Mouse (Mus musculus): ENCODE measurements at regions not wholly inside any gene's neighbourhood (a gene's known extent, or its start where the extent isn't known, plus 50 kb on each side); places are given as distances from the start of the nearest gene placed in this dataset.

- Histone ChIP-seq H3K4me1 (ENCODE audit: control insufficient read depth, insufficient read depth, low read length) (no peaks in the 10 kb centered on the region), H3K9me3 (replicated peaks; ENCODE audit: control insufficient read depth, insufficient read depth, low read length, poor library complexity, severe bottlenecking) (no peaks in the 10 kb centered on the region), H3K36me3 (ENCODE audit: control insufficient read depth, insufficient read depth, low read length, poor library complexity, severe bottlenecking) (no peaks in the 10 kb centered on the region), H3K9ac (ENCODE audit: low read depth, poor library complexity, severe bottlenecking) (no peak overlapping the region), H3K27ac (ENCODE audit: insufficient read depth, low read length) (no peak overlapping the region), H3K27me3 (ENCODE audit: control insufficient read depth, insufficient read depth, low read length, poor library complexity, severe bottlenecking) (no peaks in the 10 kb centered on the region), H3K4me3 (ENCODE audit: low read depth, low read length) (no peak overlapping the region)
- TF ChIP-seq CTCF (IDR thresholded peaks at IDR 0.05; ENCODE audit: low read depth, low read length), result no peak
- no peak for TF ChIP-seq EP300 (IDR thresholded peaks at IDR 0.05; ENCODE audit: insufficient read depth, low read depth, low read length)
- TF ChIP-seq POLR2A (IDR thresholded peaks at IDR 0.05; ENCODE audit: insufficient read depth, low read length), result no peak
Measured at GRCm38 (mm10) chr3:50916305-50916854, 307.9 kb upstream of the Noct start.

- H3K4me1 ChIP-seq (ENCODE audit: control insufficient read depth, insufficient read depth, low read length), result no peaks in the 10 kb centered on the region
- H3K27me3 ChIP-seq (ENCODE audit: control insufficient read depth, insufficient read depth, low read length, poor library complexity, severe bottlenecking), result no peaks in the 10 kb centered on the region
- H3K9ac ChIP-seq (ENCODE audit: low read depth, poor library complexity, severe bottlenecking), result no peak overlapping the region
- H3K36me3 ChIP-seq (ENCODE audit: control insufficient read depth, insufficient read depth, low read length, poor library complexity, severe bottlenecking), result no peaks in the 10 kb centered on the region
- no peak overlapping the region for H3K27ac ChIP-seq (ENCODE audit: insufficient read depth, low read length)
- H3K9me3 ChIP-seq (replicated peaks; ENCODE audit: control insufficient read depth, insufficient read depth, low read length, poor library complexity, severe bottlenecking), result no peaks in the 10 kb centered on the region
- no peak for TF ChIP-seq EP300 (IDR thresholded peaks at IDR 0.05; ENCODE audit: insufficient read depth, low read depth, low read length)
- TF ChIP-seq CTCF (IDR thresholded peaks at IDR 0.05; ENCODE audit: low read depth, low read length), result no peak
- no peak for TF ChIP-seq POLR2A (IDR thresholded peaks at IDR 0.05; ENCODE audit: insufficient read depth, low read length)
- no peak overlapping the region for H3K4me3 ChIP-seq (ENCODE audit: low read depth, low read length)
Measured at GRCm38 (mm10) chr3:50922347-50922746, 301.9 kb upstream of the Noct start.

GRCm38 (mm10) chr3:50922832-50923231 lies 301.4 kb upstream of the Noct start:
- H3K9me3 ChIP-seq (replicated peaks; ENCODE audit: control insufficient read depth, insufficient read depth, low read length, poor library complexity, severe bottlenecking), result no peaks in the 10 kb centered on the region
- TF ChIP-seq EP300 (IDR thresholded peaks at IDR 0.05; ENCODE audit: insufficient read depth, low read depth, low read length) (no peak), CTCF (IDR thresholded peaks at IDR 0.05; ENCODE audit: low read depth, low read length) (no peak), POLR2A (IDR thresholded peaks at IDR 0.05; ENCODE audit: insufficient read depth, low read length) (no peak)

GRCm38 (mm10) chr3:50923327-50923726 lies 300.9 kb upstream of the Noct start:
- no peak overlapping the region for H3K4me3 ChIP-seq (ENCODE audit: low read depth, low read length)
- H3K27me3 ChIP-seq (ENCODE audit: control insufficient read depth, insufficient read depth, low read length, poor library complexity, severe bottlenecking), result no peaks in the 10 kb centered on the region
- H3K4me1 ChIP-seq (ENCODE audit: control insufficient read depth, insufficient read depth, low read length), result no peaks in the 10 kb centered on the region
- TF ChIP-seq EP300 (IDR thresholded peaks at IDR 0.05; ENCODE audit: insufficient read depth, low read depth, low read length) (no peak), POLR2A (IDR thresholded peaks at IDR 0.05; ENCODE audit: insufficient read depth, low read length) (no peak), CTCF (IDR thresholded peaks at IDR 0.05; ENCODE audit: low read depth, low read length) (no peak)
- H3K9ac ChIP-seq (ENCODE audit: low read depth, poor library complexity, severe bottlenecking), result no peak overlapping the region
- no peaks in the 10 kb centered on the region for H3K9me3 ChIP-seq (replicated peaks; ENCODE audit: control insufficient read depth, insufficient read depth, low read length, poor library complexity, severe bottlenecking)
- H3K36me3 ChIP-seq (ENCODE audit: control insufficient read depth, insufficient read depth, low read length, poor library complexity, severe bottlenecking), result no peaks in the 10 kb centered on the region
- H3K27ac ChIP-seq (ENCODE audit: insufficient read depth, low read length), result no peak overlapping the region

More at GRCm38 (mm10) chr3:50922832-50923231, 301.4 kb upstream of the Noct start:
- Histone ChIP-seq H3K4me3 (ENCODE audit: low read depth, low read length) (no peak overlapping the region), H3K27ac (ENCODE audit: insufficient read depth, low read length) (no peak overlapping the region), H3K27me3 (ENCODE audit: control insufficient read depth, insufficient read depth, low read length, poor library complexity, severe bottlenecking) (no peaks in the 10 kb centered on the region), H3K36me3 (ENCODE audit: control insufficient read depth, insufficient read depth, low read length, poor library complexity, severe bottlenecking) (no peaks in the 10 kb centered on the region), H3K4me1 (ENCODE audit: control insufficient read depth, insufficient read depth, low read length) (no peaks in the 10 kb centered on the region), H3K9ac (ENCODE audit: low read depth, poor library complexity, severe bottlenecking) (no peak overlapping the region)

- Histone ChIP-seq H3K9me3 (replicated peaks; ENCODE audit: control insufficient read depth, insufficient read depth, low read length, poor library complexity, severe bottlenecking) (no peaks in the 10 kb centered on the region), H3K4me3 (ENCODE audit: low read depth, low read length) (no peak overlapping the region), H3K4me1 (ENCODE audit: control insufficient read depth, insufficient read depth, low read length) (no peaks in the 10 kb centered on the region), H3K9ac (ENCODE audit: low read depth, poor library complexity, severe bottlenecking) (no peak overlapping the region), H3K36me3 (ENCODE audit: control insufficient read depth, insufficient read depth, low read length, poor library complexity, severe bottlenecking) (no peaks in the 10 kb centered on the region), H3K27me3 (ENCODE audit: control insufficient read depth, insufficient read depth, low read length, poor library complexity, severe bottlenecking) (no peaks in the 10 kb centered on the region), H3K27ac (ENCODE audit: insufficient read depth, low read length) (no peak overlapping the region)
- TF ChIP-seq POLR2A (IDR thresholded peaks at IDR 0.05; ENCODE audit: insufficient read depth, low read length), result no peak
- no peak for TF ChIP-seq CTCF (IDR thresholded peaks at IDR 0.05; ENCODE audit: low read depth, low read length)
- no peak for TF ChIP-seq EP300 (IDR thresholded peaks at IDR 0.05; ENCODE audit: insufficient read depth, low read depth, low read length)
Measured at GRCm38 (mm10) chr3:50927318-50927717, 296.9 kb upstream of the Noct start.

GRCm38 (mm10) chr3:50929013-50929412 lies 295.2 kb upstream of the Noct start:
- no peak overlapping the region for H3K4me3 ChIP-seq (ENCODE audit: low read depth, low read length)
- no peak for TF ChIP-seq EP300 (IDR thresholded peaks at IDR 0.05; ENCODE audit: insufficient read depth, low read depth, low read length)
- TF ChIP-seq CTCF (IDR thresholded peaks at IDR 0.05; ENCODE audit: low read depth, low read length), result no peak
- TF ChIP-seq POLR2A (IDR thresholded peaks at IDR 0.05; ENCODE audit: insufficient read depth, low read length), result no peak
- no peaks in the 10 kb centered on the region for H3K4me1 ChIP-seq (ENCODE audit: control insufficient read depth, insufficient read depth, low read length)
- H3K9me3 ChIP-seq (replicated peaks; ENCODE audit: control insufficient read depth, insufficient read depth, low read length, poor library complexity, severe bottlenecking), result no peaks in the 10 kb centered on the region
- no peak overlapping the region for H3K27ac ChIP-seq (ENCODE audit: insufficient read depth, low read length)
- H3K36me3 ChIP-seq (ENCODE audit: control insufficient read depth, insufficient read depth, low read length, poor library complexity, severe bottlenecking), result no peaks in the 10 kb centered on the region
- H3K27me3 ChIP-seq (ENCODE audit: control insufficient read depth, insufficient read depth, low read length, poor library complexity, severe bottlenecking), result no peaks in the 10 kb centered on the region
- no peak overlapping the region for H3K9ac ChIP-seq (ENCODE audit: low read depth, poor library complexity, severe bottlenecking)
